Comparison of ENCODE assay signal across 15 mouse cellular contexts in the genomic region with DNA sequence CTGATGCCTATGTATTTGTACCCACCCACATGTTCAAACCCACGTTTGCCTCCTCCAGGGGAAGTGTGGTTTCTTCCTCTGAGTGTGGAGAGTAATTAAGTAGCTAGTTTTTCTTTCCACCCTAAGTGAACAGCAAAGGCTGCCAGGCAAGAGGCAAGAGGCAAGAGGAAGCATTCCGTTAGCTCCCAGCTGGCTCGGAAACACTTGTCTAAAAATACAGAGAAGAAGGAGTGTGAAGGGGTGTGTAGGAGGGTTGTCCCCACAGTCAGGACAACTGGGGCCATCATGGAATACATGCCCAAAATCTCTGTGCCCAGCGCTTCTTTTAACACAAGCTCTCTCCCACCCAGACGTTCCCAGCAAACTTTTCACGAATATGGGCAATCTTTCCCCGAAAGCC.
DNase-seq lines count a peak whose midpoint lies in the region.
"Had no signal": no experiment of that assay in that cellular context is flagged by ENCODE, and none has a peak within 500 bp of the region (broad histone marks: within the 10 kb centered on the region; RNA-seq: fewer than 3 reads in every experiment).

No protein-coding gene starts in this region.

- peak; percentile 8 for DNase-seq in lung, postnatal 10 days
- DNase-seq in lung, postnatal 25 days (ENCODE audit: low spot score) = no peak
- DNase-seq in frontal cortex, postnatal 25 days (ENCODE audit: low spot score in 2 of 2) = peak; percentile 7 to 18
- peak; percentile 64 to 76 for DNase-seq in left cerebral cortex, postnatal 14 days (ENCODE audit: low spot score in 2 of 2)
- DNase-seq in right cerebral cortex, postnatal 36 days (ENCODE audit: low spot score in 2 of 2) = peak; percentile 37 to 69
- no peak for DNase-seq in urinary bladder, postnatal 25 days (ENCODE audit: low spot score)
- DNase-seq in ovary, postnatal 14 days (ENCODE audit: low spot score) = no peak
- DNase-seq in testis, postnatal 10 days (ENCODE audit: low spot score) = no peak
- DNase-seq: adrenal gland, adult 8-10 months; cerebellum, postnatal 10 days; gastrocnemius, adult 2 months; heart, postnatal 14 days; kidney, postnatal 36 days; thymus, adult 18-20 months; thymus, postnatal 4 days had no signal

- intact Hi-C loops in left cerebral cortex, postnatal 14 days (cut with DNase I) = loop anchor here (2.0 to 5.0 kb wide), 4 partner anchors 56 to 519 kb away; no protein-coding TSS in a partner anchor

Comparison
In these comparisons a context has a peak if more than half of its experiments do, and no peak if none do; other contexts are left out.
1. DNase-seq: peak in lung, postnatal 10 days (single experiment), frontal cortex, postnatal 25 days (2 of 2), left cerebral cortex, postnatal 14 days (2 of 2) and right cerebral cortex, postnatal 36 days (2 of 2); none in lung, postnatal 25 days (single experiment), urinary bladder, postnatal 25 days (single experiment), ovary, postnatal 14 days (single experiment) and testis, postnatal 10 days (single experiment).